Mouse (Mus musculus): ENCODE results near the gene Calhm3.

DNA sequence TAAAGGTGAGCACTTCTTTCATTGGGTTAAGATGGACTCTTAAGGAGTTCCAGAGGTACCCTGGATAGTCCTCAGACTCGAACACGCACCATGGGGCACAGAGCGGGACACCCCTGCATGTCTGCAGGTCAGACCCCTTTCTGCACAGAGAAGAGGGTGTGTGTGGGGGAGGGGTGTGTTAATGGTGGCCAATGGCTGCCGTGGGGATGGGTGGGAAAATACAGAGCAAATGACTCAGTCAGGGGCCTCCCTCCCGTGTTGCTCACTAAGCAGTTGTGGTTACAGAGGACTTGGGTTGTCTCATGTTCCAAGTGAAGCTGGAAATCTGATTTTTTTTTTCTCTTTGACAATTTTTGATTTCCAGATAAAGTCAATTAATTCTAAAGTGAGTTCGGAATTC, 15.1 kb downstream of the Calhm3 start:
- TF ChIP-seq CTCF (IDR thresholded peaks at IDR 0.05) (no peak), POLR2A (IDR thresholded peaks at IDR 0.05; ENCODE audit: insufficient read depth, low read depth, low read length) (no peak)

Data from heart, adult 2 months (tissue).